Mouse (Mus musculus): ENCODE data around the gene Klk11.

Klk11 gene

DNA sequence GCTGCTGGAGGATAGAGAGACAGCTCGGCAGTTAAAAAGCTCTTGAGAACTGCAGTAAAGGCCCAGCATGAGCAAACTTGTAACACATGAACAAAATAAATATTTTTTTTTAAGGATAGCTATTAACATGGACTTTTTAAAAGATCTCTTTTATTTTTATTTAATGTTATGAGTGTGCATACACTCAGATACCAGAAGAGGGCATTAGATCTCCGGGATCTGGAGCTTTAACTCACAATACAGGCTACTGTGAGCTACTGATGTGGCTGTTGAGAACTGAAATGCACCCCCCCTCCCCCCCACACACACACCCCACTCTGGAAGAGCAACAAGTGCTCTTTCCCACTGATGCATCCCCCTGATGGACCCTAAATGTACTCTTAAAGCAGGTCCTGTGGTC, 14.9 kb downstream of the Klk11 start:
- in situ Hi-C loops (cut with MboI, MseI) = loop anchor here (25.0 kb wide), 1 partner anchor 673 kb away; the partner anchor contains the start of genes Aspdh and Josd2

- in situ Hi-C loops (cut with MboI, MseI) = loop anchor here (25.0 kb wide), 1 partner anchor 671 kb away; the partner anchor contains the start of genes Aspdh and Josd2
Observed at GRCm38 (mm10) chr7:43791591-43791990, 17.2 kb downstream of the Klk11 start, which contains the start of gene Klk9. Klk9 (plus strand) TSS chr7:43791891.

GRCm38 (mm10) chr7:43796355-43796754, 22.0 kb downstream of the Klk11 start:
- in situ Hi-C loops (cut with MboI, MseI) = loop anchor here (25.0 kb wide), 1 partner anchor 666 kb away; the partner anchor contains the start of genes Aspdh and Josd2

GRCm38 (mm10) chr7:43797333-43797769, 22.9 kb downstream of the Klk11 start, which contains the start of gene Klk8:
Klk8 (plus strand) TSS chr7:43797577.
- in situ Hi-C loops (cut with MboI, MseI) = loop anchor here (25.0 kb wide), 1 partner anchor 665 kb away; the partner anchor contains the start of genes Aspdh and Josd2

DNA sequence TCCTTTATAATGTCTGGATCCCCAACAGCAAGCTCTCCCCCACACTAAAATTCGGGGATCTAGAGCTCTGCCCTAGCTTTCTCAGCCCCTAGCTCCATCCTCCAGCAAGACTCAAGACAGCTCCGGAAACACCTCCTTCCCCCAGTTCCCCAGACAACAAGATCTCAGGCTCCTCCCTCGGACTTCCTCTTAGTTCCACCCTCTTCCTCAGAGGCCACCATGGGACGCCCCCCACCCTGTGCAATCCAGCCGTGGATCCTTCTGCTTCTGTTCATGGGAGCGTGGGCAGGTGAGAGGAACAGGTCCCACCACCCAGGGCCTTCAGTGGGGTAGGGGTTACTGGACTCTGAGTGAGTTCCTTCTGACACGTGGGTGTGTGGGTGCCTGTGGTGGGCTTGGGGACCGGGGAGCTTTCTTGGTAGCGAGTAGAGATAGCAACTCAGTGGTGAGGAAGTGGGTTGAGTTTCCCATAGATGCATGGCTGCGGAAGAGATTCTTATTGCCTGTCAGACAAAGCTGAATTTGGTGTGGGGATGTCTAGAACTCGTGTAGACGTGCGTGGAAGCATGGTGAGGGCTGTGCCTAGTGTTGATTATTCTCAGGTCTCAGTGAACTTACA, 23.5 kb downstream of the Klk11 start:
- in situ Hi-C loops (cut with MboI, MseI) = loop anchor here (25.0 kb wide), 1 partner anchor 664 kb away; the partner anchor contains the start of genes Aspdh and Josd2

DNA sequence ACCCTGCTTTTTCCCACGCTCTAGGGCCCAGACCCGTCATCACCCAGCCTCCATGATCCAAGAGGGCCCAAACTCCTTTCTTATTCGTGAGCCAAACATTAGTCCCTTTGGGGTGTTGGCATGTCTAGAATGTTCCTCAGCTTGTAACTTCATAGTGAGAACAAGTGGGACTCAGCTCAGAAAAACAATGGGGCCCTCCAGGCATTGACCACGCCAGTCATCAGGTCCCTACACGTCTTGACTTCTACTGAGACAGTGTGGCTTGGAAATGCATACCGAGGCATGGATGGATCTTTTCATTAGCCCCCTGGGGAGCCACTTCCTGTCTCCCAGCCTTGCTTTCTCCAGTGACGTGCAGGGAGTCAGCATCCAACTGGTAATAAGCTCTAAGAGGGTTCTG, 25.5 kb downstream of the Klk11 start:
- in situ Hi-C loops (cut with MboI, MseI) = loop anchor here (25.0 kb wide), 1 partner anchor 662 kb away; the partner anchor contains the start of genes Aspdh and Josd2

DNA sequence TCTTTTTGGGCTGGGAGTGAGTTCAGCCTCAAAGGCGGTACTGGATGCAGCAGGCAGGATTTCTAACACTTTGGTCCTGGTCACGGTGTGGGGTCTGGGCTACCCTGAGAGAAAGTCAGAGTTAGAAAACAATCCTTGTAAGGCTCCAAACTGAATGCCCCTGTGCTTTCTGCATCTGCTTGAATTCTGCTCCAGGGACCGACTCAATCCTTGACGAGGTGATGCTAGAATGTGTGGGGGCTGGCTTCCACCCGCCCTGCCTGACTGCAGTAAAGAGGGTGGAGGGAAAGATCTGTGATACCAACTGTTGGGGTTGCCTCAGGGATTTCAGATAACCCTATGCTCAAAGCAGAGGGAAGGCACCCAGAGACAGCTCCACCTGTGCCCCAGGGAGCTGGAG, 36.6 kb downstream of the Klk11 start, which contains the start of gene Klk7:
Klk7 (plus strand) TSS at position 301 of the 400 bp plus-strand sequence.
- in situ Hi-C loops (cut with MboI, MseI) = loop anchor here (5.0 kb wide), 1 partner anchor 34 kb away; no protein-coding TSS in a partner anchor

GRCm38 (mm10) chr7:43815211-43815610, 40.8 kb downstream of the Klk11 start:
- in situ Hi-C loops (cut with MboI, MseI) = no loop called here

DNA sequence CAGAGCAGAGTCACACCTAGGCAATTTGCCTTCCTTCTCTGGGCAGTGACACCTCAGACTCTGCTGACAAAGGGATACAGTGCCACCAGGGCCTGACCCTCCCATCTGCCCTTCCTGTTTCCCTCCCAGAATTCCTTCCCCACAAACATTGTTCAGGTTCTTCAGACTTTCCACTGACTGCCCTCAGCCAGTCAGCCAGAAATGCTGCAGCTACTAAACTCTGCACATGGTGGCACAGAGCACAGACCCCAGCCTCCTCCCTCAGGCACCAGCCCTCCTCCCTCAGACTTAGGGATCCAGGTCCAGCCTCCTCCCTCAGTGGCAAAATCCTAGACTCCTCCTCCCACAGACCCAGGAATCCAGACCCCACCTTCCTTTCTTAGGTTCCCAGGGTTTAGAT, 42.3 kb downstream of the Klk11 start:
- in situ Hi-C loops (cut with MboI, MseI) = no loop called here

- in situ Hi-C loops (cut with MboI, MseI) = loop anchor here (10.0 kb wide), 1 partner anchor 363 kb away; the partner anchor contains the start of gene Klk1b24
Observed at GRCm38 (mm10) chr7:43821581-43821980, 47.2 kb downstream of the Klk11 start.

GRCm38 (mm10) chr7:43824199-43824598, 49.8 kb downstream of the Klk11 start, which contains the start of gene Klk6:
Klk6 (plus strand) TSS chr7:43824499.
- in situ Hi-C loops (cut with MboI, MseI) = loop anchor here (10.0 kb wide), 1 partner anchor 361 kb away; the partner anchor contains the start of gene Klk1b24

DNA sequence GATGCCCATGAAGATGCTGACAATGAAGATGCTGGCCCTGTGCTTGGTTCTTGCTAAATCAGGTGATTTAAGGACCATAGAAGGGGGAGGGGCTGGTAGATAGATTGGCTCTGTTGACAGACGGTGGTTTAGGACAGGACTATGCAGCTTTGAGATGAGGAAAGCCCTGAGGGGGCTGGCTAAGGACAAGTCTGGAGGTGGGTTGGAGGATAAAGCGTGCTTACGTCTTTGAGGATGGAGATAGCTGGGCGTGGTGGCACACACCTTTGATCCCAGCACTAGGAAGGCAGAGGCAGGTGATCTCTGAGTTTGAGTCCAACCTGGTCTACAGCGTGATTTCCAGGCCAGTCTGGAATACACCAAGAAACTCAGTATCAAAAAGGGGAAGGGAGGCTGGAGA, 51.7 kb downstream of the Klk11 start:
- in situ Hi-C loops (cut with MboI, MseI) = loop anchor here (10.0 kb wide), 1 partner anchor 359 kb away; the partner anchor contains the start of gene Klk1b24

DNA sequence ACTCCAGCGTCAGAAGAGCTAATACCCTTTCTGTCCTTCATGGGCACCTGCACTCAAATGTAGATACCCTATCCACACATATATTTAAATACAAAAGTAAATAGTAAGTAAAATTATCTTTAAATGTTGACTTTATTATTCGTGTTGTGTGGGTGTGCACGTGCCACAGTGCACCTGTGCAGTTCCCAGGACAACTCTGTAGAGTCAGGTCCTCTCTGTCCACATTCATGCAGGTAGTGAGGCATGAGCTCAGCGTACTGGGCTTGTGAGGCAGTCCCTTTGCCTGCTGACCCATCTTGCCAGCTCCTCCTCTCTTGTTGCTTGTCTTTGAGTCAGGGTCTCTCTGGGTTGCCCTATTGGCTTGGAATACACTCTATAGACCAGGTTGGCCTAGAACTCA, 53.3 kb downstream of the Klk11 start:
- in situ Hi-C loops (cut with MboI, MseI) = loop anchor here (10.0 kb wide), 1 partner anchor 357 kb away; the partner anchor contains the start of gene Klk1b24
